Mouse (Mus musculus) CD4-positive helper T cell, adult 2 months (primary cell): Measurements from ENCODE around the gene Vapb.

ENCODE experiments used
- DNase-seq: peaks from one replicate; pipeline ENCODE4 v3.0.0-alpha.2; 2012; ENCODE audit warnings: low read depth, missing footprints, low spot score

The Vapb gene

GRCm38 (mm10) chr2:173734426-173734825, 2.9 kb upstream of the Vapb start:
- no peak for DNase-seq

- no peak for DNase-seq
Measured at GRCm38 (mm10) chr2:173738232-173738631, 921 bp downstream of the Vapb start.

- DNase-seq: no peak
Measured at GRCm38 (mm10) chr2:173739107-173739506, 1.8 kb downstream of the Vapb start.

- no peak for DNase-seq
Measured at GRCm38 (mm10) chr2:173742090-173742489, 4.8 kb downstream of the Vapb start.

GRCm38 (mm10) chr2:173742744-173743143, 5.4 kb downstream of the Vapb start:
- no peak for DNase-seq

- no peak for DNase-seq
Measured at GRCm38 (mm10) chr2:173744070-173744815, 6.9 kb downstream of the Vapb start.

- no peak for DNase-seq
Measured at GRCm38 (mm10) chr2:173748961-173749659, 11.8 kb downstream of the Vapb start.

GRCm38 (mm10) chr2:173755433-173756144, 18.3 kb downstream of the Vapb start:
- no peak for DNase-seq

- DNase-seq: no peak
Measured at GRCm38 (mm10) chr2:173757624-173758155, 20.4 kb downstream of the Vapb start.

GRCm38 (mm10) chr2:173760607-173761006, 23.3 kb downstream of the Vapb start:
- no peak for DNase-seq

- DNase-seq: no peak
Measured at GRCm38 (mm10) chr2:173764629-173765028, 27.3 kb downstream of the Vapb start.

GRCm38 (mm10) chr2:173767959-173768595, 30.8 kb downstream of the Vapb start:
- DNase-seq: no peak

- peak; percentile 53 for DNase-seq
Measured at GRCm38 (mm10) chr2:173769183-173769582, 31.9 kb downstream of the Vapb start.

- no peak for DNase-seq
Measured at GRCm38 (mm10) chr2:173770620-173771019, 33.3 kb downstream of the Vapb start.

- no peak for DNase-seq
Measured at GRCm38 (mm10) chr2:173771706-173772105, 34.4 kb downstream of the Vapb start.

- no peak for DNase-seq
Measured at GRCm38 (mm10) chr2:173775556-173775955, 38.2 kb downstream of the Vapb start.

GRCm38 (mm10) chr2:173776108-173776507, 38.8 kb downstream of the Vapb start:
- no peak for DNase-seq

- DNase-seq: no peak
Measured at GRCm38 (mm10) chr2:173780931-173781330, 43.6 kb downstream of the Vapb start.

- no peak for DNase-seq
Measured at GRCm38 (mm10) chr2:173784366-173784765, 47.1 kb downstream of the Vapb start.

- no peak for DNase-seq
Measured at GRCm38 (mm10) chr2:173784884-173785283, 47.6 kb downstream of the Vapb start.

GRCm38 (mm10) chr2:173789945-173790804, 52.9 kb downstream of the Vapb start:
- DNase-seq: no peak
